Mouse (Mus musculus): ENCODE measurements around the gene Gclc. TPM values are rescaled to one million over a fixed set of nuclear protein-coding genes. Genes with fewer than 3 reads are reported as not detected.
"Not testable (repeated sequence)": the region's sequence is repeated elsewhere in the genome, so short reads cannot be mapped to it uniquely, and the experiment has no call there.

Gclc gene
- total RNA-seq, 2 experiments from 2014 or later: 45.1 to 46.3 TPM

DNA sequence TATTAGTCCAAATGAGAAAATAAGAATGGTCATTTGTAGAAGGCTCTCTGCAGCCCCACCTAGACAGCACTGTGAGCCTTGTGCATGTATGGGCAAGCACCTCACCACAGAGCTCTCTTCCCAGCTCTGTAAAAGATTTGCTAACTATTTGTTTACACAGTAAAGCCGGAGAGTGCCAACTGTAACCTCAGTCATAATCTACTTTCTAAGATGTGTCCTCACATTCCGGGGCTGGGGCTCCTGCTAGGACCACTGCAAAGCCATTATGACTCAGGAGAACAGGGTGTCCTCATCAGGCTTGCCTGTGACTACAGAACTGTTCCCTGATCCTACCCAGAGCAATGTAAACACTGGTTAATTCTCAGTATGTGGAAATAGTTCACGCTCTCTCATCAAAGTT, 9.5 kb upstream of the Gclc start:
- no peak for DNase-seq (ENCODE audit: low spot score in 2 of 2)

DNA sequence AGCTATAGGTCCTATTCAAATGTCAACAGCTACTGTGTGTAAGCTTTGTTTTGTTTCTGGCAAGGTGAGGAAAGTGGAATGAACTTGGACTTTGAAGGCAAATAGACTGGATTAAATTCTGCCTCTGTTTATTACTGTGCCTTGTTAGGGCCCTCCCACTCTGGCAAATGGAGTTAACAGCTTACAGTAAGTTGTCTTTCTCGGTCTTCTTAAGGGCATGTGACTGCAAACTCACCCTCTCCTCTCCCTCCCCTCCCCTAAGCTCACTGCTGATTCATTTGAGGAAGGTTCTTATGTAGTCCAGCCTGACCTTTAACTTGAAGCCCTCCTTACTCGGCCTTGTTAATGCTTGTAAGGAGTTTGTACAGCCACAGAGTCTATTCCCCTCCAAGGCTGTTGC, 8.0 kb upstream of the Gclc start:
- DNase-seq (ENCODE audit: low spot score in 2 of 2): no peak

DNA sequence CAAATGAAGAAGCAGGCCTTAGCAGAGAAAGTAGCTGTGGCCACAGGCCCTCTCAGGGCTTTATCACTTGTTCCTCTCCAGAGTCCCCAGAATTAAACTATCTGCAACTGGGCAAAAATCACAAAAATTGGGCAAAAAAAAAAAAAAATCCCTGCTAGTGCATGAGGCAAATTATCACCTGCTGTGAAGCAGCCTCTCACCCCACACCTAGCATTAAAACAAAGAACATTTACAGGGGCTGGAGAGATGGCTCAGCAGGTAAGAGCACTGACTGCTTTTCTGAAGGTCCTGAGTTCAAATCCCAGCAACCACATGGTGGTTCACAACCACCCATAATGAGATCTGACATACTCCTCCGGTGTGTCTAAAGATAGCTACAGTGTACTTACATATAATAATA, 6.0 kb upstream of the Gclc start:
- DNase-seq (ENCODE audit: low spot score in 2 of 2): not testable (repeated sequence)

DNA sequence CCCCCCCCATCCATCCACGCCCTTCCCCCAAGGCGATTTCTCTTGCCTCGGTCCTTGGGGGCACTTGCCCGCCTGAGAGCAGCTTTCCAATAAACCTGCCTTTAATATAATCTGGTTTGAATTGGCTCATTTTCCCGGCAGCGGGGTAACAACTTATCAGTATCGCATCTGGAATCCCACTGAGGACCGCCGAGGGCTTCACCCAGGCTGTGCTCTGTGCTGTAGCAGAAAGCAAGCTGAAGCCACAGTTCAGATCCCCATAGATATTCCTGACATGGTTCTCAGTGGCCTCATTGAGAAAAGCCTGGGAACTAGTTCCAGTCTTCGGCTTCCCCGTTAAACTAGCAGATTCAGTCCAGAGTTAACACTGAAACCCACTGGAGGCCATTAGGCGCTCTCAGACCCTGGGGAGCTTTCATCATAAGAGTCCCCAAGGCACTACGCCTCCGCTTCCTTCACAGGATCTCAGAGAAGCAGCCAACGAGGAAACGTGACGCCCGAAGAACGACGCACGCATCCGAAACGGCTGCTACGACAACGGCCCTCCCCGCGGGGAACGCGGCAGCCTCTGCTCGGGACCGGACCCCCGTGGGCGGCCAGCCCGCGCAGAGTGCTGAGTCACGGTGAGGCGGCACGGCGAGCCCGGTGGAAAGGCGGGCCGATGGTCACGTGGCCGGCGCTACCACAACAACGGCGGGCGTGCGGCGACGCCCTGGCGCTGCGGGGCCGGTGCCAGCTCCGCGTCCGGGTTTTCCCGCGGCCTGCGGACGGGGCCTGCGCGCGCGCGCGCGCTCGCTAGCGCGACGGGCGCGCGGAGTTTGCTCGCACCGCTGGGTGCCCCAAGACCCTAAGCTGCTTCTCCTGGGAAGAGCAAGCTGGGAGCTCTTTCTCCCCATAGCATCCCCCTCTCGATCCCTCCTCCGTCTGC, 3.9 kb upstream of the Gclc start:
- peak; percentile 96 for DNase-seq (ENCODE audit: low spot score in 2 of 2)

DNA sequence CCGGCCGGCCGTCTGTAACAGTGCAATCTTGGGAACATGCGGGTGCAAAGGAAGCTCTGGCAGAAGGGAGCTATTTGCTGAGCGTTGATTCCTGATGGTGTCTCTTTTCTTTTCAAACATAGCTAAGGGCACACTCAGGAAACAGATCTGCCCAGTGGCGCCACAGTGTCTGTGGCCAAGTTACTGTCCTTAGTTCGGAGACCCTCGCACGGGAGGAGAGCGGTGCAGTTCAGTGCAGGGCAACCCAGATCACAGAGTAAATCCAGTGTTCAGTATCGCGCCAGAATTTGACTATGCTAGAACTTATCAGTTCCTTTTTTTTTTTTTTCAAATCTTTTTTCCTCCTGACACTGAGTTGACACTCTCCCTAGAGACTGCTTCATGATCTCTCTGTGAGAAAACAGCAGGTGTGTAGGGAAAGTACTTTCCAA, 3.2 kb upstream of the Gclc start:
- DNase-seq (ENCODE audit: low spot score in 2 of 2): no peak

DNA sequence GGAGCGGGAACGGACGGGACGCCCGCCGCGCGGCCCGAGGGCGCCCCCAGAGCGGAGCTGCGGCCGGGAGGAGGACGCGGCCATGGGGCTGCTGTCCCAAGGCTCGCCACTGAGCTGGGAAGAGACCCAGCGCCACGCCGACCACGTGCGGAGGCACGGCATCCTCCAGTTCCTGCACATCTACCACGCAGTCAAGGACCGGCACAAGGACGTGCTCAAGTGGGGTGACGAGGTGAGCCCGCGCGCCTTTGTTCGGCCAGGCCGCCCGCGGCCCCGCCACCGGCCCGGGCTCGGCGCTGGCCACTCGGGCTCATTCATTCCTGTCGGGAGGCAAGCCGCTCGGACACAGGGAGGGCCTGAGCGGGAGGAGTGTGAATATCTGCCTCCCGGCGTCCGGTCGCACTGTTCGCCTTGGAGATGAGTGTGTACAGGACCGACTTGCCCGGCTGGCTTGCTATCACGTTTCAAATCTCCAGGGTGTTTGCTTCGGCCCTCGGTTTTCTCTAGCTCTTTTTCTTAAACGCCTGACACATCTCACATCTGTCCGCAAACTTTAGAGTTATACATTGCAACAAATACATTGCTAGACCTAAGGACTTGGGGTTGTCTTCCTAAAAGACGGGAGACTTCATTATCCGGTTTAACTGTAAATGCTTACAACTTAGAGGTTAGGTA, 530 bp downstream of the Gclc start:
- peak in 1 of 2 experiments; percentile 40 for DNase-seq (ENCODE audit: low spot score in 2 of 2)

DNA sequence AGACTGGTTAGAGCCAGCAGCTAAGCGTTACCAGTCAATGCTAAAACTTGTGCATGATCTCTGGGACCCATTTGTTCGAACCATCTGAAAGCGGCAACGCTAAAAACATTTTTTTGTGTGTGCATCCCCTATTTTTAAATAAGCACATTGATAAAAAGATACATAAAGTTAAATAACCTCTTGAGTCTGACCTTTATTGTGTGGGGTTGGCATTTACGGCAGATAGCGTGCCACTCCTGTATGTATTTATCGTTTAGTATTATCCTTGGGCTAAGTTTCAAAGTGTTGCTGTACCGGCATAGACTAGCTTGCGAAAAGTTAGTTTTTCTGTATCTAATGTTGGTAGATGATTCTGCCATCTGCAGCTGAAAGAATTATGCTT, 1.1 kb downstream of the Gclc start:
- no peak for DNase-seq (ENCODE audit: low spot score in 2 of 2)

GRCm38 (mm10) chr9:77756076-77756475, 1.7 kb downstream of the Gclc start:
- no peak for DNase-seq (ENCODE audit: low spot score in 2 of 2)

DNA sequence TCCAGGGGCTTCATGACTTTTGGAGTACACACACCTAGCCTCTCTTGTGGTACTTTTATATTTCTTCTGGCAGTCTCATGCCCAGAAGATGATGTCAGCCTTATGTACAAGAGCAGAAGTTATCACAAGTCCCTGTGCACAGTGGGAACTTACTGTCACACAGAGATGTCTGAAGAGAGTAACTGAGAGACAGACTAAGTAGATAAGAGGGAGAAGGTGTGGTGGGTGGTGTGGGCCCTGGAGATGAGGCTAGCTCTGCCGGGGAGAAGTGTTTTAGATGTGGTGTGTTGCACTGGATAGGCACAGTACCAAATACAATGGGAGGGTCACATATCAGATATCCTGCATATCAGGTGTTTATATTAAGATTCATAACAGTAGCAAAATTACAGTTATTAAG, 3.0 kb downstream of the Gclc start:
- no peak for DNase-seq (ENCODE audit: low spot score in 2 of 2)

GRCm38 (mm10) chr9:77758481-77758880, 4.1 kb downstream of the Gclc start:
- no peak for DNase-seq (ENCODE audit: low spot score in 2 of 2)

GRCm38 (mm10) chr9:77759111-77759510, 4.8 kb downstream of the Gclc start:
- no peak for DNase-seq (ENCODE audit: low spot score in 2 of 2)

GRCm38 (mm10) chr9:77759756-77760155, 5.4 kb downstream of the Gclc start:
- DNase-seq (ENCODE audit: low spot score in 2 of 2): no peak

DNA sequence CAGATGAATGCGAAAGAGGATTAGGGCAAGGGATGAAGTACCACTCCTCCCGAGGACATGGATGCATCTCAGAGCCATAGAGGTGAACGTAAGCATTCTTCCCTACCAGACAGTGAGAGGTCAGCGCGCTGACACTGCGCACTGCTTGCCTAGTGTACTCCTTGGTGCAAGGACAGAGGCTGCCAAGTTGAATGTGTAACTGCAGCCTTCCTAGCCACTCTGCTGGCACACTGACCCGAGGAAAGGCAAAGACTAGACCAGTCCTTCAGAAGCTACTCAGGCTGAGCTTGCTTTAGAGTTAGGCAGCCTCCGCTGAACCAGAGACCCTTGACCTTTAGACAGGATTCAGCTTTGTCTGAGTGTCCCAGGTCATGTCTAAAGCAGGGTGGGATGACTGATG, 11.9 kb downstream of the Gclc start:
- no peak for DNase-seq (ENCODE audit: low spot score in 2 of 2)

- DNase-seq (ENCODE audit: low spot score in 2 of 2): no peak
These were observed 12.4 kb downstream of the Gclc start for GRCm38 (mm10) chr9:77766767-77767166.

DNA sequence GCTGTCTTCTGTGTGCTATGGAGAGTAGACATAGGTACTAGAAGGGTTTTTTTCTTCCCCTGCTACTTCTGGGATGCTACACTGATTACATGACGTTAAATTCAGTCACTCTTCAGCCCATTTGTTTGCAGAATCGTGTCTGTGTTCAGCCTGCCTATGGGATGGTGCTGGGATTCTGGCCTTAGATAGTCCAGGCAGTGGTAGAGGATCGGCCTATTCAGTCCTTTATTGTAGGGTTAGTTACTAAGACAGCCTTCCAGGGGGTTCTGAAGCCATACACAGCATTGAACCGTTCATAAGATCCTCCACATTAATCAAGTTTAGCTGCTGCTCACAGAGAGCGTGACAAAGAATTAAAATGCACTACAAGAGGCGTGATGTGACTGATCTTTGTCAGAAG, 16.6 kb downstream of the Gclc start:
- no peak for DNase-seq (ENCODE audit: low spot score in 2 of 2)

DNA sequence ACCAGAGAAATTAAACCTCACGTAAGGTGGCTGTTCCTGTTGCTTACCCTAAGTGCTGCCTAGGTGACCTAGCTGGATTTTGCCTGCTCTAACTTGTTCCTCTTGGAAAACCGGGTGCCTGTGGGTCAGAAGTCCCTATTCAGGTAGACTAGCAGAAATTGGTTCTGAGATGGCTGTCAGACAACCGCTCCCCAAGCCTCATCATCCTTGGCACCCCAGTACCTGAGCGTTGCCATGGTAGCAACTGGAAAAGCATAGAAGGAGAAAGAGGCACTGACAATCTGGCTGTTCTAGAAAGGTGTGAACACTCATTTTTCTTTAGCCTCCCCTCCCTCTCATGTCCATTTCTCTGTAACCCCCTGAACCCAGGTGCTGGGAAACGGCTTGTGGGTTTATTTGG, 17.0 kb downstream of the Gclc start:
- no peak for DNase-seq (ENCODE audit: low spot score in 2 of 2)

GRCm38 (mm10) chr9:77771765-77772383, 17.5 kb downstream of the Gclc start:
- DNase-seq (ENCODE audit: low spot score in 2 of 2): no peak

GRCm38 (mm10) chr9:77776720-77777515, 22.6 kb downstream of the Gclc start:
- DNase-seq (ENCODE audit: low spot score in 2 of 2): no peak

- DNase-seq (ENCODE audit: low spot score in 2 of 2): no peak
These were observed 23.3 kb downstream of the Gclc start for GRCm38 (mm10) chr9:77777622-77778021.

DNA sequence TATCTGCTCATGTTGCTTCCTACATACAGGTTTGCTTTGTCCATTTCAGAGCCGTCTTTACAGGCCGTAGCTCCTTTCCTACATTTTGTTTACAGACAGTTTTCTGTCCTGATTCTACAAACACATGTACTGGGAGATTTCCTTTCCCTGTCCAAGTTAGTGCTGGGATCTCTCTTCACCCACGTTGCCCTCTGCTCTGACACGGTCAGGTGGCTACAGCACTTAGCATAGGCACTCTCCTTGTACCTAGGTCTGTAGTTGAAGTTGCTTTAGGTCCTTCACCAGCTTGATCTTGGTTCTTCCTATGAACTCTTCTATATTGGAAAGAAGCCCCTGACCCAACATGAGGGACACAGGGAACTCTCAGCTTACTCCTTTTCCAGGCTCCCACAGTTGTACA, 25.4 kb downstream of the Gclc start:
- no peak for DNase-seq (ENCODE audit: low spot score in 2 of 2)

DNA sequence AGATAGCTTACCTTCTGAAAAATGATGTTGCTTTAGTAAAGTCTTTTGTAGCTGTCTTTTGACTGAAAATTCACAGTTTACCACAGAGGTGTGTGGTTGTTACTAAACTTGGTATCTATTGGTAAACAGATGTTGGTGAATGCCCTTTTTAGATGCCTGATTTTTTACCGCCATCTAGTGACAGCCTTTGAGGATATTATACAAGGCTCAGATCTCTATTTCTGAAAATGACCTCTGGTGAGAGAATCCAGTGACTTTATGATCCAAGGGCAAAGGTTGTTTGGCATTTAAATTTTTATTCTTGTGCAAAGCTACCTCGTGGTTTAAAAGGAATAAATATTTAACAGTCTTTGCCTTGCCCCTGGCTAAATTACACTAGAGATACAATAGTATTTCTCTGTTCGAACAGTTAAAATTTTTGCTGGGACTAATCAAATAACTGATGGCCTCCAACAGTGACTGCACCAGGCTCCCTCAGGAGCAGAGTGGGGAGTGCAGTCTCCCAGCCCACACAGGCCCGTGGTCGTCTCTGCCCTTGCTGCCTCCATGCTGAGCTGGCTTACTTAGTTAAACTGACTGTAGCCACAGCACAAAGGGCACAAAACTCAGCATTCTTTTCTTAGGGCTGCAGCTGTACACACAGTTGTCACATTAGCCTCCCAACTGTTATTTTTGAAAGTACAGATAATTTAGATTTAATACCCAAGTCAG, 27.3 kb downstream of the Gclc start:
- DNase-seq (ENCODE audit: low spot score in 2 of 2): peak in 1 of 2 experiments; percentile 46

All from layer of hippocampus, adult 18-20 months (tissue).